Mouse (Mus musculus) cerebellum, adult 2 months (tissue): ENCODE results near the gene Tmem139.

Source experiments
- CTCF ChIP-seq: fragments of 200-500 bp; IDR thresholded peaks from 2 replicates; pipeline ENCODE4 v1.5.1; 2011; ENCODE audit warnings: low read depth, mild to moderate bottlenecking, control low read depth, low read length, moderate library complexity, borderline replicate concordance; ENCODE audit not compliant: insufficient read depth
- POLR2A ChIP-seq: fragments of 200-500 bp; IDR thresholded peaks from 2 replicates; pipeline ENCODE4 v1.6.1; 2011; ENCODE audit warnings: low read length, control low read depth, borderline replicate concordance; ENCODE audit not compliant: insufficient read depth

DNA sequence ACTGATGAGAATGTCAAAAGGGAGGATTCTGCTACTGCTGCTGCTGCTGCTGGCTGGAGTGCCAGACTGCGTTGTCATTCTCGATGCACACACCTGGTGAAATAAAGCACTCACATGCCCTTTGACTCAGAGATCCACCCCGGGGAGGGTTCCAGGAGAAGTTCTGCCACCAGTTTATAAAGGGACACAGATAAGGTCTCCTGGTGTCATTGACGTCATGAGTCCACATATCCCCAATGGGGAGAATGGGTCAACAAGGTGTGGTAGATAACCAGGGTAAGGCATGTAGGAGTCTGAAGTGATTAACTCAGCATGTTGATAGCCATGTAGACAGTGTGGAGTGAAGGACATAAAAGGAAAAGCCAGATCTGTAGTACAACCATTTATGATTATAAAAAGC is 32.2 kb upstream of the Tmem139 start:
- no peak for TF ChIP-seq CTCF
- TF ChIP-seq POLR2A, result no peak
